Mouse (Mus musculus) C2C12 (cell line): ENCODE measurements at regions not wholly inside any gene's neighbourhood (a gene's known extent, or its start where the extent isn't known, plus 50 kb on each side); places are given as distances from the start of the nearest gene placed in this dataset.

Source experiments
- H3K27me3 ChIP-seq: one replicate; pipeline ENCODE4 v1.6.1; 2011; ENCODE audit not compliant: control insufficient read depth, insufficient read depth, insufficient read length
- H3K36me3 ChIP-seq: one replicate; pipeline ENCODE4 v1.6.1; 2011; ENCODE audit not compliant: control insufficient read depth, insufficient read depth
- H3K4me3 ChIP-seq: one replicate; pipeline ENCODE4 v1.5.1; 2011; ENCODE audit warnings: mild to moderate bottlenecking, control low read depth; ENCODE audit not compliant: poor library complexity, insufficient read depth, severe bottlenecking
- H3K79me2 ChIP-seq: one replicate; pipeline ENCODE4 v1.6.1; 2011; ENCODE audit not compliant: control insufficient read depth, insufficient read depth
- H3K79me3 ChIP-seq: one replicate; pipeline ENCODE4 v1.6.1; 2011; ENCODE audit warnings: low read depth, control low read depth
- H3ac ChIP-seq: one replicate; pipeline ENCODE3; 2011; ENCODE audit warnings: low read depth; ENCODE audit not compliant: control insufficient read depth, insufficient read length
- CEBPB ChIP-seq: IDR thresholded peaks from one replicate; pipeline ENCODE4 v1.6.1; 2011; ENCODE audit warnings: low read depth, mild to moderate bottlenecking, control low read depth, moderate library complexity
- CTCF ChIP-seq: IDR thresholded peaks from one replicate; pipeline ENCODE4 v1.5.1; 2011; ENCODE audit not compliant: control insufficient read depth, insufficient read depth, insufficient read length
- FOSL1 ChIP-seq: IDR thresholded peaks from one replicate; pipeline ENCODE4 v1.8.0; 2011; ENCODE audit warnings: mild to moderate bottlenecking, low read length; ENCODE audit not compliant: poor library complexity, insufficient read depth, severe bottlenecking
- MAX ChIP-seq: IDR thresholded peaks from one replicate; pipeline ENCODE4 v1.6.1; 2011; ENCODE audit warnings: mild to moderate bottlenecking, control low read depth
- MYOD1 ChIP-seq: IDR thresholded peaks from one replicate; pipeline ENCODE4 v1.6.1; 2011; ENCODE audit warnings: low read depth; ENCODE audit not compliant: control insufficient read depth, insufficient read length
- MYOG ChIP-seq: IDR thresholded peaks from one replicate; pipeline ENCODE4 v1.6.1; 2011; ENCODE audit not compliant: control insufficient read depth, insufficient read length; ENCODE audit errors: extremely low read depth
- USF1 ChIP-seq: IDR thresholded peaks from one replicate; pipeline ENCODE4 v1.6.1; 2011; ENCODE audit warnings: low read depth, mild to moderate bottlenecking, control low read depth, moderate library complexity

- TF ChIP-seq MAX (no peak), CEBPB (no peak), MYOG (no peak), CTCF (no peak), MYOD1 (no peak), FOSL1 (no peak), USF1 (no peak)
- Histone ChIP-seq H3K27me3 (no peaks in the 10 kb centered on the region), H3K79me3 (no peaks in the 10 kb centered on the region), H3K79me2 (no peaks in the 10 kb centered on the region), H3ac (no peak overlapping the region), H3K4me3 (no peak overlapping the region), H3K36me3 (no peaks in the 10 kb centered on the region)
These were observed 303.6 kb downstream of the Col12a1 start for GRCm38 (mm10) chr9:79414989-79415388.

DNA sequence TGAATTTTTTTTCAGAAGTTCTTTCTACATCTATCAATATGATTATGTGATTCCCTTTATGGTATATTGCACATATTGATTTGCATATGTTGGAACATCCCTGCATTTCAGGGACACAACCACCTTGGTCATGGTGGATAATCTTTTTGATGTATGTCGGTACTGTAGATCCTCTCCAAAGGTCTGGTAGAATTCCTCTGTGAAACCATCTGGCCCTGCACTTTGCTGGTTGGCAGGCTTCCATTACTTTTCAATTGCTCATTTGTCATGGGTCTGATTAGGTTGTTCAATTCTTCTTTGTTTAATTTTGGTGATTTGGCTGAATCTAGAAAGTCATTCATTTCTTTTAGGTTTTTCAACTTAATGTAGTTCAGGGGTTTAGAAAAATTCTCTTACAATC, 288.2 kb downstream of the Col12a1 start:
- no peak overlapping the region for H3ac ChIP-seq
- no peaks in the 10 kb centered on the region for H3K79me3 ChIP-seq
- H3K79me2 ChIP-seq, result no peaks in the 10 kb centered on the region
- no peaks in the 10 kb centered on the region for H3K36me3 ChIP-seq
- no peak overlapping the region for H3K4me3 ChIP-seq
- no peaks in the 10 kb centered on the region for H3K27me3 ChIP-seq
- TF ChIP-seq MYOG, result no peak
- TF ChIP-seq CEBPB, result no peak
- no peak for TF ChIP-seq CTCF
- no peak for TF ChIP-seq FOSL1
- no peak for TF ChIP-seq USF1
- no peak for TF ChIP-seq MYOD1
- TF ChIP-seq MAX, result no peak

DNA sequence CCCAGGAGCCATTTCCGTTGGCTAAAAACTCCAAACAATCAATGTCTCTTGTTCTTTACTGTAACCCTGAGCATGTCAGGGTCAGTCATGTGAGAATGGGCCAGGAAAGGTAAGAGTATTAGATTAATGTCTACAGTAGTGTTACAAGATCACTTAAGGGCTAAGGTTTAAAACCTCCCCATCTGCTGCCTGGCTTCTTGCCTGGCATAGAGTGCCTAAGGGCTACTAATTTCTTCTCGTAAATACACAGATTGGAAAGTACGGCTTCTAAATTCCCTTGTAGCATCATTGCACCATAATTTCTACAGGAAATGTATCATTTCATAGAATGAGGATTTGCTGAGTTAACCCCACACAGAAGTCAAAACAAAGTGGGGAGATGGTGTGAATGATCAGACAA, 281.0 kb downstream of the Col12a1 start:
- H3K4me3 ChIP-seq, result no peak overlapping the region
- H3K79me2 ChIP-seq, result no peaks in the 10 kb centered on the region
- no peaks in the 10 kb centered on the region for H3K27me3 ChIP-seq
- no peaks in the 10 kb centered on the region for H3K36me3 ChIP-seq
- TF ChIP-seq USF1, result no peak
- TF ChIP-seq FOSL1, result no peak
- no peak for TF ChIP-seq CEBPB
- TF ChIP-seq MAX, result no peak
- TF ChIP-seq MYOD1, result no peak
- TF ChIP-seq CTCF, result no peak
- TF ChIP-seq MYOG, result no peak
- no peak overlapping the region for H3ac ChIP-seq
- no peaks in the 10 kb centered on the region for H3K79me3 ChIP-seq

GRCm38 (mm10) chr9:79439233-79439960, 279.2 kb downstream of the Col12a1 start:
- no peaks in the 10 kb centered on the region for H3K36me3 ChIP-seq
- H3K79me3 ChIP-seq, result no peaks in the 10 kb centered on the region
- H3K27me3 ChIP-seq, result no peaks in the 10 kb centered on the region
- no peak for TF ChIP-seq USF1
- no peak for TF ChIP-seq CTCF
- TF ChIP-seq MYOD1, result no peak
- no peak for TF ChIP-seq FOSL1
- no peak for TF ChIP-seq MAX
- TF ChIP-seq MYOG, result no peak
- TF ChIP-seq CEBPB, result no peak
- H3ac ChIP-seq, result no peak overlapping the region
- H3K79me2 ChIP-seq, result no peaks in the 10 kb centered on the region
- H3K4me3 ChIP-seq, result no peak overlapping the region

DNA sequence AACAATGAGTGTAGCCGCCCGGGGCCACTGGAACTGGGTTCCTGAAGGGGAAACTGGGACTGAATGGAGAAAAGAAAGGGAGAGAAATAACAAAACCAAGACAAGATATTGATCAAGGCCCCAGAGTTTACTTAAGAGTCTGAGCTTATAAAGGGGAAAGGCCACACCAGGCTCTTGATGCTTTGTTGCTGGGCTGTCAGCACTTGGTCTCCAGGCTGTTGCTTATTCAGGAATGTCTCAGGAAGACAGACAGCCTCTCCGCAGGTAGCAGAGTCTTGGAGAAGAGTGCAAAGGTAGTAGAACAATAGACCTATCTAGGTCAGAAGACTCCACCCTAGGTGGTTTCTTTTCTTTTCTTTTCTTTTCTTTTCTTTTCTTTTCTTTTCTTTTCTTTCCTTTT, 263.4 kb downstream of the Col12a1 start:
- Histone ChIP-seq H3K79me2 (no peaks in the 10 kb centered on the region), H3ac (no peak overlapping the region), H3K79me3 (no peaks in the 10 kb centered on the region), H3K4me3 (no peak overlapping the region), H3K27me3 (no peaks in the 10 kb centered on the region), H3K36me3 (no peaks in the 10 kb centered on the region)
- TF ChIP-seq CTCF, result no peak
- TF ChIP-seq FOSL1, result no peak
- TF ChIP-seq MYOG, result no peak
- no peak for TF ChIP-seq CEBPB
- TF ChIP-seq USF1, result no peak
- TF ChIP-seq MAX, result no peak

- no peak for TF ChIP-seq MAX
- no peak for TF ChIP-seq USF1
- no peak for TF ChIP-seq MYOG
- no peak for TF ChIP-seq FOSL1
- peak; percentile 91 for TF ChIP-seq MYOD1
- no peak for TF ChIP-seq CEBPB
- no peak for TF ChIP-seq CTCF
- H3K4me3 ChIP-seq, result no peak overlapping the region
- H3ac ChIP-seq, result no peak overlapping the region
- no peaks in the 10 kb centered on the region for H3K27me3 ChIP-seq
- no peaks in the 10 kb centered on the region for H3K79me3 ChIP-seq
- no peaks in the 10 kb centered on the region for H3K36me3 ChIP-seq
- no peaks in the 10 kb centered on the region for H3K79me2 ChIP-seq
These were observed 239.5 kb downstream of the Col12a1 start for GRCm38 (mm10) chr9:79479118-79479517.
